Mouse (Mus musculus) layer of hippocampus, adult 11-12 months (tissue): ENCODE measurements around the gene Ppp1r27.
"Not testable (repeated sequence)": the region's sequence is repeated elsewhere in the genome, so short reads cannot be mapped to it uniquely, and the experiment has no call there.

Experiments used
- DNase-seq: peaks from one replicate; pipeline ENCODE4 v3.0.0; 2022; ENCODE audit warnings: low spot score

Ppp1r27 gene

DNA sequence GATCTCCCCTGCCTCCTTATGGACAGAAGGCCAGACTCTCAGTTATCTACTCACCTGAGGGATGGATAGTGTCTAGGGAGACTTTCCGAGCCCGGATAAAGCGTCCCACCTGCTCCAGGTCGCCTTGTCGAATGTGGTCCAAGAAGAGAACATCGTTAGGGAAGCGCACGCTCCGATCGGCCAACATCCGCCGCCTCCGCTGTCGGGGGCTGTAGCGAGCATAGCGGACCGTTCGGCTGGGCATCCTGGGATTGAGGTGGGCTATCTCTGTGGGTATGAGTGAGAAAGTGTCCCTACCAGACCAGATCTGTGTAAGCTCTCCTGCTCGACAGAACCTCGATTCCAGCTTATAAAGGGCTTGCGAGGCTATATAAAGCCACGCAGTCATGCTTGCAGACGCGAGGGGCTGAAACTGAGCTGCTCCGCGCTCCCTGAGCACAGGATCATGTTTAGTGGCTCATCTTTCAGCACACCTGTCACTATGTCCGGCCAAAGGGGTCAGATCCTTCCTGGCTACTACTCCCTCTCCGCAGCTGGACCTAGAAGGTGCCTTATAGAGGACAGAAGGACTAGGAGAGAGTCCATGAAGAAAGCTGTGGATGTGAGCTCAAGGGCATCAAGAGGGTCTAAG is at the start of gene Ppp1r27:
Ppp1r27 (minus strand) TSS at position 323 of the 631 bp plus-strand sequence.
- no peak for DNase-seq

DNA sequence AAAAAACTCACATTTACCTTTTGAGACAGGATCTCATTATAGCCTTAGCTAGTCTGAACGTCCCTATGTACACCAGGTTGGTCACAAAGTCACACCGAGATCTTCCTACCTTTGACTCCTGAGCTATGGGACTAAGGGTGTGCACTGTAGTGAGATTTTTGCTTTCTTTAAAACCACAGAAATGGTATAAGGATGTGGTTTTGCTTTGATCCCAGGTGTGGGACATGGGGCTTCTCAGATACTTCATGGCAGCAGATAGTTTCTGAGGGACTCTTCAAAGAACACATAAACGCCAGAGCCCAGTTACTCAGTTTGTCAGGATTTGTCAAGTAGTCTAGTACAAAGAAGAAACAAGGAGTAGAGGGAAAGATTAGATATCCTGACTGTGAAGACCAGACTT is 49.8 kb upstream of the Ppp1r27 start:
- no peak for DNase-seq

DNA sequence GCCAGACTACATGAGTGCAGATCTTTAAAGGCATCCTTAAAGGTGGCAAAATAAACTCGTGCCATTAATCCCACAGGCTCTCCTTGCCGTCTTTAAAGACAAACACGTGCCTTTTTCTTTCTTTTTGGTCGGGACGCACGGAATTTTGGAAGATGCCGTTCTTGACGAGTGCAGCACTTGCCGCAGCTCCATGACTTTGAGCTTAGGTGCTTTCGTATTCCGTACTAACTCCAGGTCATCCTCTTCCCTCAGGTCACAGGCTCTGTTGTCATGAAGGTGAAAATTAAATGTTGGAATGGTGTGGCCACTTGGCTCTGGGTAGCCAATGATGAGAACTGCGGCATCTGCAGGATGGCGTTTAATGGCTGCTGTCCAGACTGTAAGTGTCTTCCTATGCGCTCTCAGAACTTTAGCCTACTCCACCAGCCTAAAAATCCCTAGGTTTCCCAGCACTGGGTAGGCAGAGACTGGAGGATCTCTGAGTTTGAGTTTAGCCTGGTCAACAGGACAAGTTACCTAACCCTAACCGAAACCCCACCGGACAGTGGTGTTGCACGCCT is 48.1 kb upstream of the Ppp1r27 start:
- DNase-seq = no peak

DNA sequence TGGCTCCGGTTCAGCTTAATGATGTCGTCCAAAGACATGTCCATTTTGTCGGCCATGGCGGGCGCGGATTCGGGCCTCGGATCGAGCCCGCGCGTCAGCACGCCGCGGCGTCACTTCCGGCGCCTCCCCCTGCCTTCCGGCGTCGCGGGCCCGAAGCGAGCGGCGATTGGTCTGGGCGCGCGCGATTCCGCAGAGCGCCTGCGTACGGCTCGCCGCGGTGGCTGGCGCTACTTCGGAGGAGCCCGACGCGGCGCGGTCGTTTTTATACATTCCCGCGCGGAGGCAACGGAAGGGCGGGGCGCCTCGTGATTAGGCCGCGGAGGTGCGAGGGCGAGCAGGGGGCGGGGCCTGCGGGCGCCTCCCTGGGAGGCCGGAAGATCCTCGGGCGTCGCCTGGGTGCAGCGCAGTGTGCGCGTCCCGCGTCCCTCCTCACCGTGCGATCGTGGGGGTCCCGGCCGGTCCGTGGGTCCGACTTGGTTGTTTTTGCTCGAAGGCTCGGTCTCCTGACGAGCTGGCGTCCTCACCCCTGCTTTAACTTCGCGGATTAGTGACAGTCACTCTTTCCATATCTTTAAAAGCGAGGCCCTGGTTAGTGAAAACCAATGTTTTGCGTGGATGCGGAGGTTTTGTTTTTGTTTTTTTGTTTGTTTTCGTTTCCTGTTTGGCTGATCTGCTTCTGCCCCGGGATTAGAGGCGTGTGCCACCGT is 47.5 kb upstream of the Ppp1r27 start, which contains the start of the genes Alyref and Anapc11:
Alyref (minus strand) TSS at position 83 of the 707 bp plus-strand sequence.
Anapc11 (plus strand) TSS at position 139 of the 707 bp plus-strand sequence.
- peak; percentile 93 for DNase-seq

DNA sequence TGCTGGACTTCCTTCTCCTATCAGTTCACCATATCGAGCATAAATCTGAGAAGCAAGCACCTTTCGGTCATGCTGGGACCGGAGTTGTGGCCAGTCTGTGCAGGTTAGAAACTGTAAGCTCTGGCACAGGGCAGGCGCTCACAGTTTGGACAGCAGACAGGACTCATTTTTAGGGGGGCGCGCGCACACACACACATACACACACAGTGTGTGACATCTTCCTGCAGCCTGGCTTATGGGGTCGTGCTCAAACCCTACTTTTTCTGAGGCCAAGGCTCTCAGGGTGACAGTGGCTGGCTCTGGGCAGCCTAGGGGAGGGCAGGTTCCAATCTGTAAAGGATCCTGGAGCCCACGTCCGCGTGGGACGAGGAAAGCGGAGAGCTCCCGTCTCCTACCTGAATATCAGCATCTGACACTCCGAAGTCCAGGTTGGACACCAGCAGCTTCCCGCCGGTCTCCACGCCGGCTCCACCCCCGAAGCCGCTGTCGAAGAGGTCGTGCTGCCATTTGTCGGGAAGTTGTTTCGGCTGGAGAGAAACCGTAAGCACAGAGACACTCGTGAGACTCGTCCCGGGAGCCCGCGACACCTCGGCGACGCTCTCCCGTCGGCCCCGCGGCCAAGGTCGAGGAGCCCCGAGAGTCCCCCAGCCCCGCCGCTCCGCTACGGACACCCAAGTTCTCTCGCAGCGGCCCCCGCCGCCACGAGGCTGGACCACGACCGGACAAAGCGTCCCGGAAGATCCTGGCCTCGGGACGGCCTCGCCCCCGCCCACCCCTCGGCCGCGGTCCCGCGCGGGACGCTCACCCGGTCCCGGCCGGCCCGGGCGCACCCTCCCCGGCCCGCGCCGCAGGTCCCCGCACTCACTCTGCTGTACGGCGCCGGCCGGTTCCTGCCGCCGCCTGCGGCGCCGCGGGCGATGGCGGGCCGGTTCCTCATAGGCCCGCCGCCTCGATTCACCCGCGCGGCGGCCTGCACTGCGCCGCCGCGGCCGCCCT is 46.6 kb upstream of the Ppp1r27 start:
- no peak for DNase-seq

DNA sequence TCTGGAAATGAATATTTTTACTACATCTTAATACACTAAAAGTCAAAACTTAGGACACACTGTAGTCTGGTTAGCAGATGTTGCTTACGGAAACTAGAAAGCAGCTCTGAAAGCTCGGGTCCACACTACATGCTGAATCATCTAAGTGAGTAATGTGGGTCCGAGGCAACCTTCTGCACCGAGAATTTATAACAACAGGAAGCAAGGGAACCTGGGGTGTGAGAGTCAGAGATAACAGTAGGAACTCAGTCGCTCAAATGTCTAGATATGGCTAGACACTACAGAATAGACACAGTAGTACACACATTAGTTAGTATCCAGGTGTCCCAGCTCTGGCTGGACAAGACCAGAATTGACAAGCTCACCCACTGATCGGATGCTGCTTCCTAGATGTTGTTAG is 37.6 kb upstream of the Ppp1r27 start:
- no peak for DNase-seq

DNA sequence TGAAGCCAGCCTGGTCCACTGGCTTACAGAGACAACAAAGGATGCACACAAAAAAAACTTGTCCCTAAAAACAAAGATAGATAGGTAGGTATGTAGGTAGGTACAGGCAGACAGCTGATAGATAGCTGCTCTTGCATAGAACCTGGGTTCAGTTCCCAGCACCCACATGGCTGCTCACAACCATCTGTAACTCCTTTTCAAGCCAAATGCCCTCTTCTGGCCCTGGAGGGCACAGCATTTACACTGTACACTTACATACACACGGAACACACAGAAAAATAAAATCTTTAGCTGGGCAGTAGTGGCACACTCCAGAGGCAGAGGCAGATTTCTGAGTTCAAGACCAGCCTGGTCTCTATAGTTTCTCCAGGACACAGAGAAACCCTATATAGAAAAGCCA is 33.0 kb upstream of the Ppp1r27 start:
- DNase-seq = no peak

DNA sequence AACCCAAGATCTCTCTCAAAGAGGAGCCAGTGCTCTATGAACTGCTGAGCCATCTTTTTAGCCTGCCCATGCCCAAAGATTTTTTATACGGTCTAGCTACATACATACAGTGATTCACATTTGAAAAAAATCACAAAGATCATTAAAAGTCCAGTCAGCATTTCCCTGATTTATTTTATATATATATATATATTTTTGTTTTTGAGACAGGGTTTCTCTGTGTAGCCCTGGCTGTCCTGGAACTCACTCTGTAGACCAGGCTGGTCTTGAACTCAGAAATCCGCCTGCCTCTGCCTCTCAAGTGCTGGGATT is 32.0 kb upstream of the Ppp1r27 start:
- DNase-seq = not testable (repeated sequence)

DNA sequence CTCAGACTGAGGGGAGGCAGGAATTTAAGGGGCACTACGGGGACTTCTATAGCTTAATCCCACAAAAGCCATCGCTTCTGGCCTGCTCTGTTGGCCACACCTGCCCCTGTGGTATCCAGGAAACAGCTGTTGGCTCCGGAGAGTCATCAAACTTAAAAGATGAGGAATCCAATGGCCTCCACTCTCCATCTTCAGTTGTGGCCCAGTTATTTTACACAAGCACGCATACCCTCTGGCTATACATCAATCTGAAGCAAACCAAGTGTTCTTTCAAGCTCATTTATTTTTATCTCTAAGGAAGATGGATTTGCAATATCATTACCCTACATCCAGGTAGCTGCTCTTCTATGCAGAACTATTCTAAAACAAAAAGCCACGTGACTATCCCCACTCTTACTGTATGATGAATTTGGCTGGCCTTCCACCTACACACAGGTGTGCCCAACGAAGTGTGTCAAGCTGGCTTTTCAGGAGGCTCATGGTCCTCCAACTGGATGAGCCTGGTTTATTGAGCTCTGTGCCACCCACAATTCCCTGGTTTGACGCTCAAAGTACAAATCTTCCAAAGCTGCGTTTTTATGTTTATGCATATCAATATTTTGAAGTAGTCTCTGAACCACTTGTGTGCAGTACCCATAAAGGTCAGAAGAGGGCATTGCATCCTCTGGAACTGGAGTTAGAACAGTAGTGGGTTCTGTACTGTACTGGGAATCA is 31.5 kb upstream of the Ppp1r27 start:
- DNase-seq = no peak

DNA sequence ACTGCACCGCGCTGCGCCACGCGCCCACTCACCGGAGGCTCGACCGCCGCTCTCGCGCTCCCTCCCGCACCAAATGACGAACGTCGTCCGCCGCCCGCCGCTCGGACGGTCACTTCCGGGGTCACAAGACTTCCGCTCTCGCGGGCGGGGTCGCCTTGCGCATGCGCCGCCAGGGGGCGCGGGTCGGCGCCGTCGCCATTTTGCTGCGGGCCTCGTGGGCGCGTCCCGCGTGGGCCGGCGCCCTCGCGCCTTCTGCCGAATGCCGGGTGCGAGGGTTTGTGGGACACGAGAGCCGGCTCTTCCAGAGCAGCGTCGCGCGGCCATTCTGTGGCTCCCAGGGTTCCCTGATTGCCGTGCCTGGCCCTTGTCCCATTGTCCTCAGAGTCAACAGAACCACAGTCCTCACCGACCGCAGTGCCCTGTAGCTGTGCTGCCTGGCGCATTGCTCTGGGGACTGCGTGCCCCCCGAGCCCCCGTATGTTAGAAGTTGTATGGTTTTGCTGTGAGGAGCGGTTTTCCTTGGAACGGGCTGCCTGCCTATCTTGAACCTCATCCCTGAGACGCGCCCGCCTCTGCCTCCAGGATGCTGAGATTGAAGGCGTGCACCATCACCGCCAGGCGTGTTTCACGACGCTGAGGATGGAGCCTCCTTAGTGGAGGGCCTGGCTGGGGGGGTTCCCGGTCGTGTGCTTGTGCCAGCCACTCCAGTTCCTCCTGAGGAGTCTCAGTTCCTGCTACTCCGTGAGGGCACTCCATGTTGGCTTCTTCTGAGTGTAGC is 30.7 kb upstream of the Ppp1r27 start, which contains the start of gene Arhgdia:
Arhgdia (minus strand) TSS at position 135 of the 778 bp plus-strand sequence.
- DNase-seq = peak; percentile 92

DNA sequence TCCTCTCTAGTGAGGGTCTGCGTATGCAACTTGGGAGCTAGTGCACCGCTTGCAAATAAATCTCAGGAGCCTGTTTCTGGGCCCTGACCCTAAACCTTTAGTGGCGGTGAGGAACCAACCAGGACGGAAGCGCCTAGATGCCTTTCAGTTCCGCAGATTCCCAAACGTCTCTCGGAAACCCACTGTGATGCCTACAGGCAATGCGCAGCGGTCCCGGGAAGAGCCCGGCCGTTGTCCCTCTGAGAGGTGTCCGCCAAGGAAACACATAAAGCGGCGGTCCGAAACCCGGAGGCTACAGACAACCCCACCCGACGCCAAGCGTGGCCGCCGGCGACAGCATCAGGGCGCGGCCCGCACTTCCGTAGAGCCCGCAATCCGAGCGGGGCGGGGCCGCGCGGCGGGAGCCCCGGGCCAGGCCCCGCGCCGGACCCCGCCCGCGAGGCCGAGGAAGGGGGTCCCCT is 30.0 kb upstream of the Ppp1r27 start:
- no peak for DNase-seq

DNA sequence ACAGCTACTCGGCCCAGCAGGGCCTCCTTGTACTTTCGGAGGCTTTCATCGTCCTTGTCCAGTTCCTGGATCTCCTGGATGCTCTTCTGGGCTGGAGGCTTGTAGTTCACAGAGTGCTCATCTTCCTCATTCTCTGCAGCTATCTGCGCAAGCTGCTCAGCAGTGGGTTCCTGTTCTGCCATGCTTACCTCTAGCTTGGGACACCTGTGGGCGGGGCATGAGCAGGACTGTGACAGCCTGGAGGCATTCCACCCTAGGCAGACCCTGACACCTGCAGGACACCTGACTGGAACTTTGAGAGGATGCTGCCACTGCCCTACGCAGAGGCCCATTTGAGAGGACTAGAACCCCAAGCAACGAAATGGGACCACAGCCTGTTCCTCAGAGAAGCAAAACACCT is 29.3 kb upstream of the Ppp1r27 start:
- DNase-seq = no peak

DNA sequence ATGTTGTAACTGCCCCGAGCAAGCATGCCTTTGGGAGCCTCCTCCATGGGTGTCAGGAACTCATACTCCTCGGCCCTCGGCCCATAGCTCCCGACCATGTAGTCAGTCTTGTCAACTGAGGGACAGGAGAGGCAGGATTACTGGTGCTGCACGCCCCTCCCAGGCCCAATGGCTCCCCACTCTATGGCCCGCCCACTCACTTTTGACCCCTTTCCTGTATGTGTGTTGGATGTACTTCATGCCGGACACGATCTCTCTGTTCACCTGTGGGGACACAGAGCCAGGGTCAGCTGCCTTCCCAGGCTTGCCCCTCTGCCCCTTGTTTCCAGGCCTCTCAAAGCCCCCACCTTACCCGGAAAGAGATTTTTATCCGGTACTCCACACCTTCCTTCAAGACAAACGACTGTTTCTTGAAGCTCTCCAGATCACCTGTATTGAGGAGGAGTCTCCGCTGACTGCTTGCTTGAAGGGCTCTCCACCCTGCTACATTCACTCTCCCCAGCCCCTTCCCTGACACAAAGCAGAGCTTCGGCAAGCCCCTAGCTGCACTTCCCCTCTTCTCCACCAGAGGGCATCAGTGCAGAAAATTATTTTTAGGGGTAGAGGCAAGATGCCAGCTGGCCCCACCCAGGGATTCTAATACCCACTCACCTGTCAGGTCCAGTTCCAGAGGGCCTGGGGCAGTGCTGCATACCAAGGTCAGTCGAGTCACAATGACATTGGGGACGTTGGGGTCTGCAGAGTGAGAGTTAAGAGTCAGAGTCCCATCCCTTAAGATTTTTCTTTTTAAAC is 28.6 kb upstream of the Ppp1r27 start:
- DNase-seq = peak; percentile 76

DNA sequence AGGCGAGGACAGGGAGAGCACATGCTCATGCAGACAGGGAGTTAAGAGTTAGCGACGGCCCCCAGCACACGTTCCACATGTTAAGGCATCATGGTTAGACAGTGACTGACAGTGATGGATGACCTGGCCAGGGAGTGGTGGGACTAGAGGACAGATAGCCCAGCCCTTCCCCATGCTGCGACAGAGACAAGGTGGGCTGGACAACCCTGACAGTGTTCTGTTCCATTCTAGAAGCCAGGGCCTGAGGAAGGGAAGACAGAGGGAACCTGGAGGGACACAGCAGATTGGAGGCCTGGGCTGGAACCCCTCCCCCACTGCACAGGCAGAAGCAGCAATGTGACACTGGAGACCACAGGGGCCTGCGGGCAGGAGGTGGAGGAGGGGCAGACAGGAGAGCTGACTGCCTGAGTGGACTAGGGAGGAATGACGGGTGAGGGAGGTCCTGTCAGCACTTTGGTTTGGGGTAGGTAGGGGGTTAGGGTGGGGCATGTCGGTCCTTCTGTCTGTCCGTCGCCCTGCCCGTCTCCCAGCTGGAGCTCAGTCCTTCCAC is 27.8 kb upstream of the Ppp1r27 start:
- peak; percentile 20 for DNase-seq

DNA sequence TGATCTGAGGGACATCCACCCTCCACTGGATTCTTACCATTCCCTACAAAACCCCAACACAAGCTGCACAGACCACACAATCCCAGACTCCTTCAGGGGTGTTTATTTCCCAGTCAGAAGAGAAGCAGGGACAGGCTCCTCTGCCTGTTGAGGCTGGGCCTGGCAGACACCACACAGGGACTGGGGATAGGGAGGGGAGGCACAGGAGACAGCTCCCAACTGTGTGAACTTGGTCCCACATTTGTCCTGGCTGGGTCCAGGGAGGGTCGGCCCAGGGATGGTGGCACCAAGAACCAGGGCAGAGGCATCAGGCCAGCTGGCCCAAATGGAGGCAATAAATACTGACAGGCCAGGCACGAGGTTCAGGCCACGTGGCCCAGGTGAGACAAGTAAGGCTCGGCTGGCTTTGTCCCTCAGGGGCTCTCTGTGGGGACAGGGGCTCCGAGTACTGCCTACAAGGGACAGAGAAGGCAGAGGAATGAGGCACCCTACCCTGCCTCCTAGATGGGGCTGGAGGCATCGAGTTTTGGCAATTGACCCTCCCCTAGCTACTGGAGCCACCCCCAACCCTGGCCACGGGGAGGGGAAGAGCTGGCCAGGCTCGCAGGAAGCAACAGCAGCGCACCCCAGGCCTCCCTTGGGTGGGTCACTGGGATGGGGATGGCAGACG is 27.2 kb upstream of the Ppp1r27 start:
- DNase-seq = no peak

DNA sequence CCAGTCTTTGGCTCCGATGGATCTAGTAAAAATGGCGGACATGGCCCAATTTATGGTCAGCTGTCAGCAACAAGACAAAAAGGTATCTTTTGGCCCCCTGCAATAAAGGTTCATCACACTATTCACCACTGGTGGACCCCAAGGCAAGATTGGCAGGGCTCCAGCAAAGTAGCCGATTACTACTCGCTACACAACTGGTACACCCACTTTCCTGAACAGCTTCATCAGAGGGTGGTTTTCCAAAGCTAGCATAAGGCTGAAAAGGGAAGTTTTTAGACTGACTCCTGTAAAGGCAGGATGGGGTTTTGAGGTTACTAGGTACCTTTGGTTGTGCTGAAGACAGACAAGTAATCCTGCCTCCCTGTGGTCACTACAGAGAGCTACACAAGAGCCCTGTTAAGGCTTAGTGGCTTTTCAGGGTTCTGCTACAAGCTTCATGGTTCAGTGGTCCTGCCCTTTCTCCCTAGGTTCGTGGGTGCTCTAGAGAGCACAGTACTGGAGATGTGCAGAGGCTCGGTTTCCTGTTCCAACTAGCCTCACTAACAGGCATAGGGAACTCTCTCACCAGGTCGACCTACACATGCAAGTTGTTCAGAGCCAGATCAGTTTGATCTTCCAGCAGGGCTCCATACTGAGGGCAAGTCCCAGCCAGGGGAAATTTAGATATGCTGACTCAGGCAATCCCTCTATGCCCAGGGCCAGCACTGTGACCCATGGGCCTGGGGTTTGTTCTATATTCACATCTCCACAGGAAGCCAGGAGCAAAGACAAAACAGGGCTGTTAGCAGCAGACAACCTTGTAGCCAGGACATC is 26.5 kb upstream of the Ppp1r27 start:
- no peak for DNase-seq

DNA sequence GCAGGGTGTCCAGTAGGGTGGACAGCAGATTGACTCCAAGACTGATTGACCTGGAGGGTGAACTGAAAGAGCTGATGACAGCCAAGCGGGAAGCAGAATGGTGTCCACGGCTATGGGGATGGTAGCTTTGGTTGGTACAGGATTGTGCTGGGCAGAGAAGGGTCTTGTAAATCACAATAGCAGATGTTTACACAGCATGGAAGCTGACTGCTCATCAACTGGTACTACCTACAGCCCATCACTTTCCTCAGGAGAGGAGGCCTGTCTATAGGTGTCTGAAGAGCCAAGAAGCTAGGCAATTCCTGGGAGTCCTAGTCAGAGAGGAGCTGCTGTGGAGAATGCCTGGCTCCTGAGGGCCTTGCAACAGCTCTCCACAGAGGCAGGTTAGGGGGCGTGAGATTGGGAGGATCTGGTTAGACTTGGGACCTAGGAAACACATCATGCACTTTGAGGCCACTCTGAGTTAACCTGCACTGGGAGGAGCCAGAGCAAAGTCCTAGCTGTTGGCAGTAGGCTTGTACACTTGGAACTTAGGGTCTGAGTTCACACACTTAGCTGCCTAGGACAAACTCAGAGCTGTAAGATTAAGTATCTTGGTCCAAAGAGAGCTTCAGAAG is 25.5 kb upstream of the Ppp1r27 start:
- no peak for DNase-seq

DNA sequence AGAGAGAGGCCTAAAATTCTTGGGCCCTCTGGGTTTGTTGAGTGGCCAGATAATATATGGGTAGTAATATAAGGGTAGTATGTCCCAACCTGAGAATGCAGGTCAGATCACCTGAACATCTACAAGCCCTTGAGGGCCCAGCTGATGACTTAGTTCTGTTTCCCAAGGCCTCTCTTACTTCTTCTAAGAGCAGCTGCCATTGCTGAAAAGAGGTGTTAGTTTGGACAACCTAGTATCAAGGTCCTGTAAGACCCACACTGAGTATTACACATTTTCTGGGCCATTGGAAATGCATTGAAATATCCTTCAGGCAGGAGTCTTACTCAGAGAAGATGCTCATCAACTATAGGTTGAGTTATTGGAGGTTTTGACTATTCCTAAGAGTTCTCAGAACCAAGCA is 25.0 kb upstream of the Ppp1r27 start:
- no peak for DNase-seq
